ENCODE assay signal across 9 mouse cellular contexts in genomic region chr5:86410815-86411214, GRCm38 (mm10). TPM values are rescaled to one million over a fixed set of nuclear protein-coding genes. Genes with fewer than 3 reads are reported as not detected.
DNase-seq lines count a peak whose midpoint lies in the region; ATAC-seq and TF ChIP-seq lines count a peak whose summit lies in the region.
"Had no signal": no experiment of that assay in that cellular context is flagged by ENCODE, and none has a peak within 500 bp of the region (broad histone marks: within the 10 kb centered on the region; RNA-seq: fewer than 3 reads in every experiment).

No protein-coding gene starts in this region.

- peak; percentile 5 for DNase-seq in right cerebral cortex, adult 18-20 months
- DNase-seq in right cerebral cortex, postnatal 4 days = no peak
- DNase-seq in cerebellum, adult 18-20 months = peak; percentile 51 to 54
- no peak for DNase-seq in stomach, postnatal 0 days (ENCODE audit: low spot score)
- no peak for DNase-seq in thymus, adult 2 months

- no peaks in the 10 kb centered on the region for H3K27me3 ChIP-seq in intestine, postnatal 0 days (replicated peaks; ENCODE audit: control insufficient read depth, insufficient read depth, low read length)
- no peaks in the 10 kb centered on the region for H3K27me3 ChIP-seq in intestine, embryonic 15.5 days (replicated peaks)
- no peaks in the 10 kb centered on the region for H3K27me3 ChIP-seq in stomach, postnatal 0 days (ENCODE audit: control insufficient read depth, insufficient read depth, low read length)
- H3K27me3 ChIP-seq in thymus, adult 2 months (ENCODE audit: control insufficient read depth, insufficient read depth, low read length) = no peaks in the 10 kb centered on the region
- H3K27me3 ChIP-seq: embryonic facial prominence, embryonic 13.5 days; neural tube, embryonic 12.5 days had no signal

- H3K4me1 ChIP-seq in intestine, postnatal 0 days (replicated peaks; ENCODE audit: control insufficient read depth, insufficient read depth, low read length) = no peaks in the 10 kb centered on the region
- H3K4me1 ChIP-seq in intestine, embryonic 15.5 days (replicated peaks) = no peaks in the 10 kb centered on the region
- no peaks in the 10 kb centered on the region for H3K4me1 ChIP-seq in stomach, postnatal 0 days (replicated peaks; ENCODE audit: control insufficient read depth, insufficient read depth)
- no peaks in the 10 kb centered on the region for H3K4me1 ChIP-seq in thymus, adult 2 months (replicated peaks; ENCODE audit: control insufficient read depth, insufficient read depth, low read length)
- H3K4me1 ChIP-seq: embryonic facial prominence, embryonic 13.5 days; neural tube, embryonic 12.5 days had no signal

- H3K4me2 ChIP-seq in intestine, postnatal 0 days (replicated peaks; ENCODE audit: low read depth) = no peak overlapping the region
- H3K4me2 ChIP-seq in intestine, embryonic 15.5 days (replicated peaks) = no peak overlapping the region
- no peak overlapping the region for H3K4me2 ChIP-seq in stomach, postnatal 0 days (replicated peaks; ENCODE audit: low read depth)
- H3K4me2 ChIP-seq: embryonic facial prominence, embryonic 13.5 days; neural tube, embryonic 12.5 days had no signal

- H3K4me3 ChIP-seq in intestine, postnatal 0 days (ENCODE audit: low read depth, low read length) = no peak overlapping the region
- H3K4me3 ChIP-seq in intestine, embryonic 15.5 days (replicated peaks) = no peak overlapping the region
- H3K4me3 ChIP-seq in stomach, postnatal 0 days (ENCODE audit: low read depth, low read length) = no peak overlapping the region
- H3K4me3 ChIP-seq in thymus, adult 2 months (ENCODE audit: control insufficient read depth, insufficient read depth, low read length) = no peak overlapping the region
- H3K4me3 ChIP-seq: embryonic facial prominence, embryonic 13.5 days; neural tube, embryonic 12.5 days had no signal

- peak; percentile 68 for TF ChIP-seq CTCF in intestine, postnatal 0 days (IDR thresholded peaks at IDR 0.05; ENCODE audit: low read depth)
- TF ChIP-seq CTCF in stomach, postnatal 0 days (IDR thresholded peaks at IDR 0.05; ENCODE audit: low read depth) = peak; percentile 77
- TF ChIP-seq CTCF in thymus, adult 2 months (IDR thresholded peaks at IDR 0.05; ENCODE audit: borderline replicate concordance, control insufficient read depth, extremely low read depth, insufficient read depth, low read length, poor library complexity) = no peak

- no peak overlapping the region for H3K9ac ChIP-seq in intestine, postnatal 0 days (ENCODE audit: low read depth, low read length)
- H3K9ac ChIP-seq in intestine, embryonic 15.5 days = no peak overlapping the region
- no peak overlapping the region for H3K9ac ChIP-seq in stomach, postnatal 0 days (ENCODE audit: low read length)
- H3K9ac ChIP-seq: embryonic facial prominence, embryonic 13.5 days; neural tube, embryonic 12.5 days had no signal

- no peaks in the 10 kb centered on the region for H3K36me3 ChIP-seq in intestine, postnatal 0 days (ENCODE audit: control insufficient read depth, insufficient read depth)
- no peaks in the 10 kb centered on the region for H3K36me3 ChIP-seq in intestine, embryonic 15.5 days
- H3K36me3 ChIP-seq in stomach, postnatal 0 days (ENCODE audit: control insufficient read depth, insufficient read depth, low read length) = no peaks in the 10 kb centered on the region
- no peaks in the 10 kb centered on the region for H3K36me3 ChIP-seq in thymus, adult 2 months (ENCODE audit: control insufficient read depth, insufficient read depth, low read length)
- H3K36me3 ChIP-seq: embryonic facial prominence, embryonic 13.5 days; neural tube, embryonic 12.5 days had no signal

- TF ChIP-seq POLR2A in thymus, adult 2 months (IDR thresholded peaks at IDR 0.05; ENCODE audit: control insufficient read depth, extremely low read depth, insufficient read depth, low read length, poor library complexity) = no peak

- no peak for TF ChIP-seq EP300 in stomach, postnatal 0 days (optimal IDR thresholded peaks at IDR 0.05)

- 22% methylated on average over 3 of the region's 3 CpGs for WGBS in intestine, postnatal 0 days
- WGBS in intestine, embryonic 15.5 days = 14% methylated on average over 3 of the region's 3 CpGs
- 22% methylated on average over 3 of the region's 3 CpGs for WGBS in stomach, postnatal 0 days
- 21% methylated on average over 3 of the region's 3 CpGs for WGBS in thymus, adult 2 months

- H3K27ac ChIP-seq in intestine, postnatal 0 days (ENCODE audit: low read depth, low read length) = no peak overlapping the region
- H3K27ac ChIP-seq in intestine, embryonic 15.5 days = no peak overlapping the region
- no peak overlapping the region for H3K27ac ChIP-seq in stomach, postnatal 0 days (replicated peaks)
- H3K27ac ChIP-seq in thymus, adult 2 months (ENCODE audit: control insufficient read depth, insufficient read depth, low read length) = no peak overlapping the region
- H3K27ac ChIP-seq: embryonic facial prominence, embryonic 13.5 days; neural tube, embryonic 12.5 days had no signal

- ATAC-seq in intestine, postnatal 0 days = no peak
- ATAC-seq in intestine, embryonic 15.5 days = no peak
- no peak for ATAC-seq in stomach, postnatal 0 days (ENCODE audit: low FRiP score, low TSS enrichment)

- no peaks in the 10 kb centered on the region for H3K9me3 ChIP-seq in intestine, postnatal 0 days (ENCODE audit: control insufficient read depth)
- H3K9me3 ChIP-seq in intestine, embryonic 15.5 days = no peaks in the 10 kb centered on the region
- H3K9me3 ChIP-seq in stomach, postnatal 0 days (ENCODE audit: control insufficient read depth, low read length) = no peaks in the 10 kb centered on the region
- H3K9me3 ChIP-seq: embryonic facial prominence, embryonic 13.5 days; neural tube, embryonic 12.5 days had no signal

RNA-seq across cellular contexts. Expression of gene Tmprss11d, which starts 37.6 kb away (rescaled TPM):
- not detected in 2 replicates for polyA plus RNA-seq in intestine, postnatal 0 days (2015; fragmentation: Nextera tagmentation; extraction: Ambion mirVana)
- not detected in 2 replicates for polyA plus RNA-seq in intestine, embryonic 15.5 days (2015; fragmentation: Nextera tagmentation; extraction: Ambion mirVana)
- polyA plus RNA-seq in stomach, postnatal 0 days (2015; fragmentation: Nextera tagmentation; extraction: Ambion mirVana) = 4.4 and 5.9 TPM in 2 replicates
- polyA plus RNA-seq in thymus, adult 2 months (2012; rRNA removed) = 0.18 and 0.22 TPM in 2 replicates

RNA-seq across cellular contexts. Expression of gene Tmprss11a, which starts 58.0 kb away (rescaled TPM):
- polyA plus RNA-seq in intestine, postnatal 0 days (2015; fragmentation: Nextera tagmentation; extraction: Ambion mirVana) = 0.07 TPM in 1 of 2 replicates, not detected in the other
- polyA plus RNA-seq in intestine, embryonic 15.5 days (2015; fragmentation: Nextera tagmentation; extraction: Ambion mirVana) = 0.06 TPM in 1 of 2 replicates, not detected in the other
- polyA plus RNA-seq in stomach, postnatal 0 days (2015; fragmentation: Nextera tagmentation; extraction: Ambion mirVana) = 8.6 and 9.9 TPM in 2 replicates
- not detected in 2 replicates for polyA plus RNA-seq in thymus, adult 2 months (2012; rRNA removed)
- polyA plus RNA-seq: neural tube, embryonic 12.5 days had no signal

Comparison
In these comparisons a context has a peak if more than half of its experiments do, and no peak if none do; other contexts are left out.
1. DNase-seq: peak in right cerebral cortex, adult 18-20 months (single experiment) and cerebellum, adult 18-20 months (2 of 2); none in right cerebral cortex, postnatal 4 days (single experiment), stomach, postnatal 0 days (single experiment) and thymus, adult 2 months (single experiment).